Mouse (Mus musculus) kidney, embryonic 15.5 days (tissue): ENCODE results near the gene Gm732. TPM values are rescaled to one million over a fixed set of nuclear protein-coding genes. Genes with fewer than 3 reads are reported as not detected.

Source experiments
- ATAC-seq: fragments of 200-750 bp; cut with Nextera tagmentation; replicated peaks from 2 replicates; pipeline ENCODE4 v1.8.0; 2017; ENCODE audit warnings: moderate TSS enrichment; ENCODE audit not compliant: low FRiP score
- H3K27ac ChIP-seq: fragments of 300-500 bp; sonication (generic); 2 replicates; pipeline ENCODE4 v1.5.1; 2015; ENCODE audit warnings: mild to moderate bottlenecking, inconsistent platforms
- H3K27me3 ChIP-seq: fragments of 300-500 bp; sonication (generic); 2 replicates; pipeline ENCODE4 v1.6.1; 2015; ENCODE audit warnings: inconsistent platforms
- H3K36me3 ChIP-seq: fragments of 300-500 bp; sonication (generic); 2 replicates; pipeline ENCODE4 v1.6.1; 2015; ENCODE audit warnings: inconsistent platforms
- H3K4me1 ChIP-seq: fragments of 300-500 bp; sonication (generic); 2 replicates; pipeline ENCODE4 v1.6.1; 2015; ENCODE audit warnings: inconsistent platforms
- H3K4me2 ChIP-seq: fragments of 300-500 bp; sonication (generic); 2 replicates; pipeline ENCODE4 v1.6.1; 2015; ENCODE audit warnings: moderate library complexity, mild to moderate bottlenecking, inconsistent platforms
- H3K4me3 ChIP-seq: fragments of 300-500 bp; sonication (generic); replicated peaks from 2 replicates; pipeline ENCODE4 v1.5.1; 2015; ENCODE audit warnings: mild to moderate bottlenecking, inconsistent platforms
- H3K9ac ChIP-seq: fragments of 300-500 bp; sonication (generic); 2 replicates; pipeline ENCODE4 v1.6.1; 2015; ENCODE audit warnings: mild to moderate bottlenecking, inconsistent platforms
- H3K9me3 ChIP-seq: fragments of 300-500 bp; sonication (generic); replicated peaks from 2 replicates; pipeline ENCODE4 v1.6.1; 2016; ENCODE audit warnings: inconsistent platforms
- WGBS: fragments of 180-500 bp; shearing (Covaris S2); methylation state at CpG from one replicate; pipeline ENCODE4 v1.1.7; 2015; ENCODE audit warnings: mixed read lengths; 5-methylcytosine and 5-hydroxymethylcytosine counted together
- polyA plus RNA-seq: library from polyadenylated mRNA; unstranded; fragments of >200 nt; fragmentation: Nextera tagmentation; extraction: Ambion mirVana; gene quantifications from 2 replicates; pipeline ENCODE4 v1.2.1, GENCODE M21; 2015

The Gm732 gene
- polyA plus RNA-seq = not detected in 2 replicates

DNA sequence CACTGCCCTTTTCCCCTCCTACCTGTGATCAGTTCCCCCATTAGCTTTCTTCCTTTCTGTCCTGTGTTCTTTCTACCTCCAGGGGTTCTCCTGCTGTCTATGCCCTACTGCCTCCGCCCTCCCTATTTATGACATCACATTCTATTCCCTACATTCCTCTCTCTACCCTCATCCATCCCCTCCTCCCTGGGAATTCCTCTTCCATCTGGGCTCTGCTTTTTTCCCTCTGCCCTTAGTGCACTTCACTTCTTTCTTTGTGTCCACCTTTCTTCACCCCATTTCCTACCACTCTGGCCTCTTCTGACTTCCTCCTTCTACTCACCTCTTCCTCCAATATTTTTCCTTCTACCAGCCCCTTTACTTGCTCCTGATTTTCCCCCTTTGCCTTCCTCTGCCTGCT lies at the start of gene Gm732:
Gm732 (minus strand) TSS at position 101 of the 400 bp plus-strand sequence.
- 88% methylated on average over 1 of the region's 1 CpGs for WGBS
- Histone ChIP-seq H3K4me2 (no peak within 1 kb of the TSS), H3K27ac (no peak within 1 kb of the TSS), H3K9me3 (no peaks in the 10 kb centered on the region), H3K4me1 (no peaks in the 10 kb centered on the region), H3K27me3 (no peaks in the 10 kb centered on the region), H3K36me3 (no peaks in the 10 kb centered on the region), H3K4me3 (no peak within 1 kb of the TSS), H3K9ac (no peak within 1 kb of the TSS)
- ATAC-seq = no peak

Other genes starting within 250 kb of the Gm732 start
- 0.21 and 0.40 TPM in 2 replicates for gene Tent5d, start 155.9 kb downstream of the Gm732 start, polyA plus RNA-seq
- 10.5 and 11.1 TPM in 2 replicates for gene 2610002M06Rik, start 132.1 kb downstream of the Gm732 start, polyA plus RNA-seq